Mouse (Mus musculus): ENCODE results near the gene Gm21650.
"Not testable (repeated sequence)": the region's sequence is repeated elsewhere in the genome, so short reads cannot be mapped to it uniquely, and the experiment has no call there.

Gene Gm21650

DNA sequence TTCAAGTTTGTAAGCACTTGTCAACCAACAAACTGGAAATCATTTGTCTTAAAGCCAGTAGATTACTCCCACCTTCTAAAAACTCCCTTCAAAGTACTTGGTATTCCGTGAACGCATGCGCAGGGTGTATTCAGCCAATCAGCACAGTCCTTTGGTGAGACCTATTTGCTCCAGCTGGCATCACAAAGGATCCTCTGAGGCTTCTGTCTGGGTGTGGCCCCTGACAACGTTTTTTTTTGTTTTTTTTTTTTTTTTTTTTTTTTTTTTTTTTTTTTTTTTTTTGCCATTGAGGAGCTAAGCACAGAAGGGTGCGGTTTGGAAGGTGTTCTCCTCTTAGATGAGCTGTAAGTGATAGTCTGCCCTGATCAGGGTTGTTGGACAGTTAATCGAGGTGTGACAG, at the start of gene Gm21650:
TSS of gene Gm21650 (plus strand) at position 301 of the 400 bp plus-strand sequence.
- not testable (repeated sequence) for DNase-seq (ENCODE audit: low spot score)

All from c-Kit-positive CD71-positive TER-119-positive erythroid progenitor cells, embryonic 14.5 days (primary cell).